Mouse (Mus musculus): ENCODE data around the gene Fmnl1. TPM values are rescaled to one million over a fixed set of nuclear protein-coding genes. Genes with fewer than 3 reads are reported as not detected.

Gene Fmnl1
- polyA plus RNA-seq, 1 experiment from 2014 or later, result 1.5 TPM

GRCm38 (mm10) chr11:103246731-103247290 is 75.9 kb downstream of the Fmnl1 start:
- no peaks in the 10 kb centered on the region for H3K27me3 ChIP-seq
- no peak overlapping the region for H3K9ac ChIP-seq
- ATAC-seq (replicated peaks; ENCODE audit: insufficient number of reproducible peaks, insufficient read depth, low FRiP score, low read depth), result no peak
- 31% methylated on average over 4 of the region's 4 CpGs for WGBS
- 0 out of 2 replicates have a peak overlapping the region, but pooled peaks have one; percentile 10 for H3K4me2 ChIP-seq
- H3K27ac ChIP-seq, result peak overlapping the region; percentile 77
- H3K4me1 ChIP-seq (replicated peaks), result peaks cover 55% of the 10 kb centered on the region
- no peaks in the 10 kb centered on the region for H3K36me3 ChIP-seq
- H3K9me3 ChIP-seq (replicated peaks), result no peaks in the 10 kb centered on the region
- H3K4me3 ChIP-seq, result no peak overlapping the region

- peak; percentile 81 for ATAC-seq (replicated peaks; ENCODE audit: insufficient number of reproducible peaks, insufficient read depth, low FRiP score, low read depth)
- Histone ChIP-seq H3K9ac (no peak overlapping the region), H3K27me3 (no peaks in the 10 kb centered on the region), H3K4me1 (replicated peaks) (peaks cover 55% of the 10 kb centered on the region), H3K27ac (peak overlapping the region; percentile 77), H3K9me3 (replicated peaks) (no peaks in the 10 kb centered on the region), H3K4me3 (no peak overlapping the region), H3K4me2 (peak overlapping the region; percentile 12; the same call in 1 of the 2 replicates), H3K36me3 (no peaks in the 10 kb centered on the region)
- WGBS, result 34% methylated on average over 11 of the region's 11 CpGs
Measured at GRCm38 (mm10) chr11:103247504-103248177, 76.7 kb downstream of the Fmnl1 start.

Other genes with a start within 250 kb of the Fmnl1 start
- 5.2 and 7.9 TPM in 2 replicates for gene Kif18b, start 246.0 kb upstream of the Fmnl1 start, polyA plus RNA-seq (2015; fragmentation: Nextera tagmentation; extraction: Ambion mirVana)
- gene C1ql1, start 224.4 kb upstream of the Fmnl1 start, polyA plus RNA-seq (2015; fragmentation: Nextera tagmentation; extraction: Ambion mirVana), result 0.47 and 0.61 TPM in 2 replicates
- 39.1 and 47.8 TPM in 2 replicates for gene Nmt1, start 142.9 kb upstream of the Fmnl1 start, polyA plus RNA-seq (2015; fragmentation: Nextera tagmentation; extraction: Ambion mirVana)
- 64.8 and 89.4 TPM in 2 replicates for gene Dcakd, start 142.8 kb upstream of the Fmnl1 start, polyA plus RNA-seq (2015; fragmentation: Nextera tagmentation; extraction: Ambion mirVana)
- gene Plcd3, start 69.4 kb upstream of the Fmnl1 start, polyA plus RNA-seq (2015; fragmentation: Nextera tagmentation; extraction: Ambion mirVana), result 11.0 and 11.8 TPM in 2 replicates
- gene Acbd4, start 69.4 kb upstream of the Fmnl1 start, polyA plus RNA-seq (2015; fragmentation: Nextera tagmentation; extraction: Ambion mirVana), result 18.5 and 23.7 TPM in 2 replicates
- 2.6 and 3.0 TPM in 2 replicates for gene Hexim1, start 54.9 kb upstream of the Fmnl1 start, polyA plus RNA-seq (2015; fragmentation: Nextera tagmentation; extraction: Ambion mirVana)
- gene Hexim2, start 38.7 kb upstream of the Fmnl1 start, polyA plus RNA-seq (2015; fragmentation: Nextera tagmentation; extraction: Ambion mirVana), result 5.5 and 6.4 TPM in 2 replicates
- 0.18 and 0.37 TPM in 2 replicates for gene 1700023F06Rik, start 37.5 kb downstream of the Fmnl1 start, polyA plus RNA-seq (2015; fragmentation: Nextera tagmentation; extraction: Ambion mirVana)
- gene Spata32, start 47.3 kb downstream of the Fmnl1 start, polyA plus RNA-seq (2015; fragmentation: Nextera tagmentation; extraction: Ambion mirVana), result not detected in 2 replicates
- 1.8 and 4.3 TPM in 2 replicates for gene Map3k14, start 96.4 kb downstream of the Fmnl1 start, polyA plus RNA-seq (2015; fragmentation: Nextera tagmentation; extraction: Ambion mirVana)
- 5.4 and 9.0 TPM in 2 replicates for gene Arhgap27, start 192.6 kb downstream of the Fmnl1 start, polyA plus RNA-seq (2015; fragmentation: Nextera tagmentation; extraction: Ambion mirVana)
- 4.8 and 6.1 TPM in 2 replicates for gene Plekhm1, start 241.6 kb downstream of the Fmnl1 start, polyA plus RNA-seq (2015; fragmentation: Nextera tagmentation; extraction: Ambion mirVana)

Data from heart, embryonic 15.5 days (tissue).